Mouse (Mus musculus) thymus, postnatal 14 days (tissue): ENCODE data around the gene Hoxa13.

Source experiments
- DNase-seq: peaks from one replicate; pipeline ENCODE4 v3.0.0; 2021

Gene Hoxa13

DNA sequence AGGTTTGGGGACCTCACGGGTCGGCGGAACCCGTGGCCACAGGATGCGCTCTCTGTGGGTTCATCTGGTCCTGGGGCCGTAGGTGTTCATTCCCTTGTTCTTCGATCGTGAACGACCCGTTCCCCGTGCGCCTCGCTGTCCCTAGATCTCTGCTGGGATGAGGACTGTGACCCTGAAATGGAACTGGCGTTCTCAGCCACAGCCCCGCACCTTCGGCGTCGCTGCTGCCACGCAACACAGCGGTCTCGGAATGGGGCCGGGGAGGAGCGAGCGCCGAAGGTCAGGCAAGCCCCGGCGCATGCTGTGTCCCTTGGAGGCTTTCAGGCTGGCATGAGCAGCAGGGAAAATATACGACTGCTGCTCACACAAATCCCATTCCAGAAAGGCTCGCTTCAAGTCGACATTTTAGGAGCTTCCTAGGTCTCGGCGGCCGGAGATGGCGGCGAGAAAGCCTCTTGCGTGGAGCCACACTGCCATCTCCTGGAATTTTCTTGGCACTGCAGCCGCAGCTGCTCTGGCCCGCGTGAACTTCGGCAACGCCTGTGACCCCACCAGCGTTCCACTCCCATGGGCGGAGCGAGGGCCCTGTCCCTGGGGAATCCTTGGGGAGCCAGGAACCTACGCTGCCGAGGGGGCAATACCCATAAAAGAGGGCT is 39.2 kb downstream of the Hoxa13 start, which contains the start of gene Hoxa7:
Gene Hoxa7 (minus strand): TSS at position 518 of the 656 bp plus-strand sequence.
- DNase-seq: peak; percentile 81

DNA sequence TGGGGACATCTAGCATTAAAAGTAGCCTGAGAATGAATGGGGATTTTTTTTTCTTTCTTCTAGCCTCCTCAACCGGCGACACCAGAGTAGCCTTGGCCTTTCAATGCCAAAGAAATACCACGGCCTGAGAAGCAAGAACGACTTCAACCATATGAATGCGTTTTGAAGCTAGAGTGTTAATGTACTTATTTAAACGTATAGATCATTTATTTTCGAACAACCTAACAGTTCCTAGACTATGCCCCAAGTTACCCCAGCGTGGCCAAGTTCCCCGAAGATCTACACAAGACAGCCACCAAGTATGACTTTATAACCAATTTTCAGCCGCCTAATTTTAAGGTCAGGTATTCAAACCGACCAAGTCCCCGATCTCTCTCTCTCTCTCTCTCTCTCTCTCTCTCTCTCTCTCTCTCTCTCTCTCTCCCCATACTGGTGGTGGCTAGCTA is 39.8 kb downstream of the Hoxa13 start:
- DNase-seq: no peak

DNA sequence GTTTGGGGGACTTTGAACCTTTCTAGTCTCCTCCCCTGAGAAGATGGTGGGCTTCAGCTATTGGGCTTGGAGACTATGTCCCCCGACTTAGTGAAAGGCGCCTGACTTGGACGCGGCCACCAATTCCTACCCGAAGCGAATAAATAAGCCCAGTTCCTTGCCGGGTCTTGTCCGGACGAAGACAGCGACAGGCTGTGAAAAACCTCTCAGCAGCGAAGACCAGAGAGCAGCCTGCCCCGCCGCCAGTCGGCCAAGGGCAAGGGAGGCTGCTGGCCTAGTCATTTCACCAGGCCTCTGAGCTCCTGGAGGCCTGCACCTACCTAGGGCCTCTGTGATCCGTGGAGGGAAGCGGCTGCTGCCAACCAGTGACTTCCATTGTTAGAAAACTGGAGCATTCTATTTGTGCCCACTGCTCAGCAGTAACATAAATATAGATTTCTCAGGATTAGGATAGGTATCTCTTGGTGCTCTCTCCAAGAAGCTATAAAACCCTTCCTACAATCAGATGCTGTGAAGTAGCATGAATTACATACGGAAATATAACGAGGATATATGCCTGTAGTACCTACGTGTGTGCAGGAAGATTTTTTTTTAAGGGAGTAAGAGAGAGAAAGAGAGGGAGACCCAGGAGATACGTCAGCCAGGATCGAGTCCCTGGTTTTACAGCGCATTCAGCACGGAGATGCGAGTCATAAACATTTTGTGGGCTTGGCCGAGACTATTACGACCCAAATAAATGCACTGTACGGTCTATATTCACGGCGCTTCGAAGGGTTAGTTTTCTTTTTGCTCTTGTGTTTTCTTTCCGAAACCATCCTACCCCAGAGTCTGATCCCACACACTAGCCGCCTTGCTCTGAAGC is 40.4 kb downstream of the Hoxa13 start:
- no peak for DNase-seq

DNA sequence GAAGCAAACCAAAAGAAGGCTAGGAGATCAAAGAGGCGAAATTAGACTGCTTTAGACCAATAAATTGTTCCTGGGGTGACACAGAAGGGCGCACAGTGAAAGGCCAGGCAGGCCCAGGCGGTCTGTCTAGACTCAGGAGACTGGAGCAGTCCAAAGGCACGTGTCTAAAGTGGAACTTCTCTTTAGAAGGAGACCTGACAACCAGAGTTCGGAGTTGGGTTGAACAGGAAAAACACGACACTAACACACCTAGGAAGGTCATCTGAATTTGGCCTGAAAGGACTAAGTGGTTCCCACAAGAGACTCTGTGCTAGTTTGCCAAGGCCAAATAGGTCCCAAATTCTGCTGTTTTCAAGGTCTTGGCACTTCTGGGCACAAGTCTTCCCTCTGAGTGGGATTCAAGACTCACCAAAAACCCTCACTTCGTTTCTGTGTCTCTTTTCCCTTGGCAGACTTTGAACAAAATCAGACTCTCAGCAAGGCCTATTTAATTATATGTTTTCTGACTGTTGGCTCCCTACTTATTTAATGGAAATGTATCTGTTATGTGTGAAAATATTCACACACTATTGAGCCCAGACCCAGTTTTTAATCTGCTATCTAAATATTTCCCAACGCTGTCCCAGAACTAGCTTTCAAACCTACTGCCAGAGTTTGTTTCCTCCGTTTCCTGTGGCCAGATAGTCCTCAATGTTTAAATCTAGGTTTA is 41.3 kb downstream of the Hoxa13 start:
- no peak for DNase-seq

DNA sequence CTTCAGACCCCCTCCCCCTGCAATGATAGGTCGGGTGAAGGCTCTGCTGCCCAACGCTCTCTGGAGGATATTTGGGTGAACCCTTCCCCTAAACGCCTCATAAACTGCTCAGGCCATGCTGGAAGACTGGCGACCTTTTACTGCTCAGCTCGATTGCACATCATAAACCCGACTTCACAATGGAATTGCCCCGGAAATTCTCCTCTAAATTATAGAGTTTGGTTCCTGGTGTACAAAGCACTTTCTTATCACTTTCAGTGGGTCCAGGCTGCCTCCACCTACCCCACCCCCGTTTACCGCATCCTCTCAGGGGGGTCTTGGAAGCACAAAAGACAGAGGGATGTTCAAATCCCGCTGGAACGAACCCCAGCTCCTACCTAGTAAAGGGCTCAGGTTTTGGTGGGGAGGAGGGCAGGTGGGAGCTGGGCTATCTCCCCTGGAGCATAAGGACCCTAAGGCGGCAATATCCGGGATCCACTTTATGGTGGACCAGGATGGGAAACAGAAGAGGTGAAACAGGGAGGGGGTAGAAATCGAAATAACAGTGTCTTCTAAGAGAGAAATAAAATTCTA is 42.0 kb downstream of the Hoxa13 start:
- DNase-seq: no peak

DNA sequence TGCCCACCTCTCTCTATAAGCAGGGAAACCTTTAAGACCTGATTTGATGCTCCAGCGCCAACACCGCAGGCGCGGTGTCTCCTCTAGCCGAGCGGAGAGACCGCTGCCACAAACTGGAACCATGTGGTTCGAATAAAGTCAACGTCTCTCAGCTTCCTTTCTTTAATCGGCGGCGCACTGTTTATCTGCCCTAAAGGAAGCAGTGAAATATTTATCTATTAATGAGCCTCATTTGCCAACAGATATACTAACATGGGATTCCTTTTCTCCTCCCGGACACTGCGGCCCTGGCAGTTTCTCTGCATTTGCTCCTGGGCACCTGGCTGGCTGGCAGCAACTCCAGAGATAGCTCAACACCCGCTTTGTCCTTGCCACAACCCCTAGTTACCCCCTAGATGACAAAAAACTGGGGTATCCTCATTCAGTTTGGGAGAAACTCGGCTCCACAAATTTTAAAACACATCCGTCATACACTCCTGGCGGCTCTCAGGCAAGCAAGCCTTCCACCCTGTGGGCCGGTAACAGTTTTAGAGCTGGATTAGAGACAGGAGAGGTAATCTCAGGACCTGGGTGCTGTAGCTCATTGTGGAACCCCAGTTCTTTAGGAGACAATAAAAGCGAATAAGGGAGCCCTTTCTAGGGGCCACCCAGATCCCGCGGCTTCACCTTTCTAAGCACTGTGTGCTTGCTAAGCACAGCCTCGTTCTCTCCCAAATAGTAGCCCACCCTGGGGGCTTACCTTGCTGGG is 42.6 kb downstream of the Hoxa13 start:
- no peak for DNase-seq

DNA sequence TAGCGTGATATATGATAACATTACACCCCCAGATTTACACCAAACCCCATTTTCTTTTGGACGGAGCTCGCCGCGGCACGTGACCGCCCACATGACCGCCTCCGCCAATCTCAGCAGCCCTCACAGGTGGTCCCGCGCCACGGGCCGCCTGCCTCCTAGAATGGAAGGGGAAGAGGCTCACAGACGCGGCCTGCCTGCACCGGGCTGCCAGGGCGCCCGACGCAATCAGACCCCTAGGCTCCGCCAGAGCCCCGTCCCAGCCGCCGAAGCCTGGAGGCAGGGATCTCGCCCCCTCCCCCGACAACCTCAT is 43.3 kb downstream of the Hoxa13 start:
- DNase-seq: peak; percentile 74

DNA sequence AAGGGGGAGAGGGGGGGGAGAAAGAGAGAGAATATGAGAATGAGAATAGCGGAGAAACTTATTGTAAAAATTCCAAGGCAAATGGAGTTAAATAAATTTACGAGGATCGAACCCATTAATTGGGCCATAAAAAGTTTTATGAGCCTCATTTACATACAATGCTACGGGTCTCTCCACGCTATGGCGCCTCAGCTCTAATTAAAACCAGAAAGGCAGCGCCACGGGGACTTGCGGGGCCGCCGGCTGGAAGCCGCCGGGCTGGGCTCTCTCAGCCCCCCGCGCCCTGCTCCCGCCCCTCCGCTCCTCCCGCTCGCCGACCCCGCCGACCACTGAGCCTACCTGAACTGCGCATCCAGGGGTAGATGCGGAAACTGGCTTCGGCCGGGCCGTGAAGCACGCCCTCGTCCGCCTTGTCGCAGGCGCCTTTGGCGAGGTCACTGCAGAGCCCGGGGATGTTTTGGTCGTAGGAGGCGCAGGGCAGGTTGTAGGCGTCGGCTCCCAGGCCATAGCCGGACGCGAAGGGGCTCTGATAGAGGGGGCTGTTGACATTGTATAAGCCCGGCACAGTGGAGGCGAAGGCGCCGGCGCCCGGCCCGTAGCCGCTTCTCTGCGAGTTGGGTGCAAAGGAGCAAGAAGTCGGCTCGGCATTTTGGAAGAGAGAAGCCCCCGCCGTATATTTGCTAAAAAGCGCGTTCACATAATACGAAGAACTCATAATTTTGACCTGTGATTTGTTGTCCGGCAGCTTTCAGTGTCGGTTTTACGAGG is 43.8 kb downstream of the Hoxa13 start:
- DNase-seq: no peak

DNA sequence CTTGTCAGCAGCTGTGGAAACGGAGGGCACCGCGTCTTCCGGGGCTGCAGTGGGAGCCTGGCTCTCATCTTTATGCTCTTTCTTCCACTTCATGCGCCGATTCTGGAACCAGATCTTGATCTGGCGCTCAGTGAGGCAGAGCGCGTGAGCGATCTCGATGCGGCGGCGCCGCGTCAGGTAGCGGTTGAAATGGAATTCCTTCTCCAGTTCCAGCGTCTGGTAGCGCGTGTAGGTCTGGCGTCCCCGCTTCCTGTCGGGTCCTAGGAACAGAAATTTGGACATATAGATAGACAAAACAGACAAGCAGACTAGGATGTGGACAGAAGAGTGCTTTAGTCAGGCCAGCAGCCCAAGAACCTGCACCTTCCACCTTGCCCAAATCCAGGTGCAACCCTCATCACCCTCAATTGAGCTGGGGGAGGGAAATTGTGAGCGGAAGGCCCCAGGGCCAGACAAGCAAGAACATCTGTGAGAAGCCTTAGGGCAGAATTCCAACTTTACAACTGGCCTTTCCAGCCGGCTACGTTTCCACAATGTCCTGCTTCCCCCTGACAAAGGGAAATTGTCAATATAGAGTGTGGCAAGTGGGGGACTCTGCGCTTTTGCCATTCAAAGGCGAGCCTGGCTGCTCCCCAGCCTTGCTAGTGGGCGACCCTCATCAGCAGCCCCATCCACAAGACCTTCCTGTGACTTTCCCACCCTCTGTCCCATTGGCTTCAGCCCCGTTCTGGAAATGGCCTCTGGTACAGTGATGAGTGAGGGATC is 44.7 kb downstream of the Hoxa13 start:
- no peak for DNase-seq

DNA sequence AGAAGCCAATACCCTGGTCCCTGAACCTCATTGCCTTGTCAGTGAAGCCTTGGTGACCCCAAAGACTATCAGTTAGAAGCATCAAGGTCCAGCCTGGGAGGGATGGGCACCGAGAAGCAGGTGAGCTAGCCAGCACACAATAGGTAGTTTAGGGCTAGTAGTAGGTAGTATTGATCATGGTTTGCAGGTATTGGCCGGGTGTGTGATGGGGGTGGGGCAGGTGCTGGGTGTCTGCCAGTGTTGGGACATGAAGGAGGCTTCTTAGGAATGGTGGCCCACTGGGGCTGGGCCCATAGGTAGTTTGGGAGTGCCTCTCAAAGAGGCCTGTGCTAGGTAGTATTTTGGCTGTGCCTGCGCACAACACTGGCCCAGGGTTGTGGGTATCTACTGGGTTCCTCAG is 45.6 kb downstream of the Hoxa13 start:
- no peak for DNase-seq

DNA sequence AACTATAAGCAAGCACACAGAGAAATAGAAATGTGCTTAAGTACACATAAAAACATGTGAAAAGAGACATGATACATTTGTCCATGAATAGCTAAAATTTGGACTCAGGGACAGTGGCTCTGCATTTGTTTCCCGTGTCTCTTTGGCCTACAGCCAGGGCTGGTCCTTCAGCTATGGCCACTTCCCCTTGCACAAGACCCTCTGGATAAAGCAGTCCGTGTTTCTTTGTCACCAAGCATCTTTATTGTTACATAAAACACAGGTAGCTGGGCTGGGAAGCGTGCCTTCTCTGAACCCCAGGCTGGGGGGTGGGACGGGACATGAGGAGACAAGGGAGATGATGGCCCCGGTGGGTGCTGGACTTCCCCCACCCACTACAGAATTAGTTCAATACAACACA is 46.4 kb downstream of the Hoxa13 start:
- DNase-seq: no peak

DNA sequence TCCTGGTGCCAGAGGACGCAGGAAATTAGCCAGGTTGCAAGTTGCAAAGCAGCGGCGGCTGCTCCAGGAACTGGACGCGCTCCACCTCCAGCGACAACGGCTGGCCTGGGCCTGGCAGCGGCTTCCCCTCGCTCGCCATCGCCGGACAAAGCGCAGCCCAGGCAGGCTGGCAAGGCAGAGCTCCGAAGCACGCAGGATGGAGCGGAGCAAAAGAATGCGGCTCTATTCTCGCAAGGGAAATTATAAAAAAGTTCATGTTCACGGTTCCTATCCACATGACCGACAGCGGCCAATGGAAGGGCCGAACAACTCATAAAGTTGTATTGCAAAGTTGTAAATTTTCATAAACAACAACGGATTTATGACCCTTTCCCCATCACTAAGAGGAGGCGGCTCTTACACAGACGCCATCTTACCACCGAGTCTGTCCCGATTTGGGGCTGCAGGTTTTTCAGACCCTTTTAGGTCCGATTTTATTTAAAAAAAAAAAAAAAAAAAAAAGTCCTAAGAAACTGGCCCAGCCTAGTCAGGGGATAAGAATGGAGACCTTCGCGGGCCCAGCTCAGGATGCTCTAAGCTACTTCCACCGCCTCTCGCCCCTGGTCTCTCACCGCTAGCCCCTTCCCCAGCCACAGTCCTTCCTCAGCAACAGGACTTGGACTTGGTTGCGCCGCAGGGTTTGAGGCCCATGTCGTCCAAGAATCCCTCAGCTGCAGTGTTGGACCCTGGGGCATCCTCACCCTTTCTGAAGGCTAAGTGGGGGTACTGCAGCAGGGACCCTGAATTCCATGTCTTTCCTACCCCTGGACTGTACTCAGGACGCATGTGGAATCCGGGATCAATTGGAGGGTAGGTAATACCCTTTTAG is 47.3 kb downstream of the Hoxa13 start, which contains the start of the genes Hoxa3 and Gm28308:
Gene Hoxa3 (minus strand): TSS at position 218 of the 868 bp plus-strand sequence.
Gene Gm28308 (minus strand): TSS at position 221 of the 868 bp plus-strand sequence.
- DNase-seq: no peak

DNA sequence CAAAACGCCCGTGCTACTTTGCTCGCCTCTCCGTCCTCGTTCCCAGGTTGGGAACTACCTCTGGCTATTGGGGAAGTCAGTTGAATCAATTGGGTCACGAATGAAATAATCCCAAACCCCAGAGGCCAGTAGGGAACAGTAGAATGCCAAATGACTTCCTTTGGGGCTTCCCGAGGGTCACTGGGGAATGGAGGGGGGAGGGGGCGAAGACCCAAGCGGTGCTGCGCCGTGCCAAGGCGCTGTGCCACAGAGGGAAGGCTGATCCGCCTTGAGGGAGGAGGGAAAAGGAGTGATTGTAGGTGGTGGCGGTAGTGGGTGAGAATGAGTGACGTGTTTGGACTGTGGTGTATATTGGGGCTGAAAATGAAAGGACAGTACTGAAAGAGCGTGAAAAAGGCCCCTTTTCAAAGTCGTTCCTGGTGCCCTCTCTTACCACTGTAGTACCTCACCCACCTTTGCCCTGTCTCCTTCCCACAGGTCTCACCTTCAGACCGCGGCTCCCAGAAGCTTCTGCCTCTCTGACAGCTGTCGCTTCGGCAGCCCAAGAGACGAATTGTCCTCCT is 48.0 kb downstream of the Hoxa13 start:
- DNase-seq: no peak

DNA sequence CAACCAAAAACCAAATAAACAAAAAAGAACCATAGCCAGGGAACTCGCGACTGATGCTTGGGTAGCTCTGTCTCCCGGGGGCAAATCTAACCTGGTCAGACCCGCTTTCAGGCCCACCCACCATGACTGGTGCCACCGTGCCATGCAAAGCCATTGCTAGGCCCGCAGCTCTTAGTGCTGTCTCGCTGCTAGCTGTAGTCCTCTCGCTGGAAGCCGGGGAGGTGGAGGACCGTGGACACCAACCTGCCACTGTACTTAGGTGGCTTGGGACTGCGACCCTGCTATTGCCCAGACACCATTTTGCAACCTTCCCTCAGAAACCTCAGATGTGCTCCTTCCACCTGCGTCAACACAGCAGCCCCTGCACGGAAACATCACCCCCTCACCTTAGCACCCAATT is 48.7 kb downstream of the Hoxa13 start:
- DNase-seq: no peak

DNA sequence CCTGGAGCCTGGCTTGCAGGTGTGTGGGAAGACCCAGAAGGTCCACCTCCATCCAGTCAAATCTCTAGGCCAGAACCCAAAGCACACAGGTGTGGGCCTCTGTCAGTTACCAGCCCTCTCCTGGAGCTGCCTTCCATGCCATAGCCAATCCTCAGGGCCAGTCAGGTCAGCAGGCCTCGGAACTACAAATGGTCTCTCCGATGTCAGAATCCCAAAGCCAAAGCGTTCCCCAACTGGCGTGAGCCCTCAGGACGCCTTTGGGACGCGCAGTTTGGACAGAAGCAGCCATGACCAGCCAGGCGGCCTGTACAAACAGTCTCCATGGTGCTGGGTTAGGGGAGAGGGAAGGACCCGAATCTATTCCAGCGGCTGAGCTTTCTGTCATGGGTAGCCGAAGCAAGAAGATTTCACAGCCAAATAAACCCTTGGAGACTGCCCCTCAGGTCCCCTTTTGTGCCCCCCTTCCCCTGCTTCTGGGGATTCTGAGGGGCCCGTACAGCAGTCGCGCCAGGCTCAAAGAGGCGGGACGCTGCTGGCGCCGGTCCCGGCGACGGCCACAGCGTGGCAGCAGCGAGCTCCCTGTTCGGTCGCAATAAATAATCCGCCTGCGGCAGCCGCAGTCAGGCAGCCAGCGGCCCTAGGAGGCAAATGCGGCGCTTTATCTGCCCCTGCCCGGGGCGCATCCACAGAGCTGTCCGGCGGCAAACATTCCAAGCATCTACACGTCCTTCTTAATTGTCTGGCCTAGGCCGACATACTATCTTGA is 49.3 kb downstream of the Hoxa13 start:
- DNase-seq: peak; percentile 77

DNA sequence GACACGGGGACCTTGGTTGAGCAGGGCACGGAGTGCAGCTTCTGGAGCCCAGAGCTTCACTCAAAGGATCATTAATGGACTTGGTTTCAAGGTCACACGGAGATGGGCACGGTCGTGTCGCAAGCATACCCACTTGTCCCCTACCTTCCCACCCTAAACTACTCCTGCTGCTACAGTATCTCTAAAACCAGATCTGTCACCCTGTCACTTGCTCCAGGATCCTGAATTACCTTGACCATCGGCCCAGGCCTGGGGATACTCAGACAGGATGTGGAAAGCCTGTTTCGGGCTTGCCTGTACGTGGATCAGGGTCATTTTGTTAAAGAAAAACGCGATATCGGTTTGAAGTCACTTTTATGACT is 51.0 kb downstream of the Hoxa13 start:
- no peak for DNase-seq

DNA sequence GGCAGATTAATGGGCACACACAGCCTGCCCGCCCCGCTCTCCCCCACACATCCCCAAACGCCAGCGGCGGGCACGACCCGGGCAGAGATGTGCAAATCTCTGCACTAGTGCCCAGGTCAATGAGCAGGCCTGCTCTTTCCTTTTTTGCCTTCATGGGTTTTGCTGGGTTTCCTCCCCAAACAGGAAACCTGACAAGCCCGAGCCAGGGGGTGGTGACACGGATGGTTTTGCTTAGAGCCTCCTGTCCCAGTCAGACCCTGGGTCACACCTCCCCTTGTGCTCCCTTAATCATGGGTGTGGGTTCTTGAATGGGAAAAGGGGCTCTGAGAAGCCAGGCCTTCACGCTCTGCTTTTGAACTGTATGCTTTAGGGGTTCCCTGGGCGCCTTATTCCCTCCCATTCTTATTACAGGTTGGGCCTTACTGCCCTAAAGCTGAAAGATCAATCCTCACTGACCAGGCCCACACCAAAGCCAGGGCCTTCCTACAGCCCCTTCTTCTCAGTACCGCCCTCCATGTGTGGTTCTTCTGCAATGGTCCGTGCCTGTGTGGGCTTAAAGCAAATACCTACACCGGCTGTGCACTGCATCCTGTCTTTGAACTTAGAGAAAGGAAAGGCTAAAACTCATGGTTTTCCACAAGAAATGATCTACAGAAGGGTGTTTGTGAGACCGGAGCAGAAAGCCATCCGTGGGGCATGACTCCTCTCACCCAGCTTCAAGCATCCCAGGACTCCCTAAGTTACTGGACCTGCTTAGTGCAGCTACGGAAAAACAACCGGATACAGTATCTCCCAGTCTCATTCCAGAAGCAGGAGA is 51.6 kb downstream of the Hoxa13 start:
- DNase-seq: no peak
